Mouse (Mus musculus) stomach, embryonic 16.5 days (tissue): Measurements from ENCODE around the gene Serpina3m. TPM values are rescaled to one million over a fixed set of nuclear protein-coding genes. Genes with fewer than 3 reads are reported as not detected.
"Not testable (repeated sequence)": the region's sequence is repeated elsewhere in the genome, so short reads cannot be mapped to it uniquely, and the experiment has no call there.

ENCODE experiments used
- ATAC-seq: fragments of 200-750 bp; cut with Nextera tagmentation; 2 replicates; pipeline ENCODE4 v1.8.0; 2017; ENCODE audit warnings: moderate number of reproducible peaks, moderate TSS enrichment; ENCODE audit not compliant: insufficient read depth, low FRiP score
- H3K27ac ChIP-seq: fragments of 300-500 bp; sonication (generic); 2 replicates; pipeline ENCODE4 v1.5.1; 2014; ENCODE audit warnings: low read length
- H3K27me3 ChIP-seq: fragments of 300-500 bp; sonication (generic); 2 replicates; pipeline ENCODE4 v1.6.1; 2014; ENCODE audit warnings: low read length, control low read depth, mixed read lengths; ENCODE audit not compliant: control insufficient read depth, insufficient read depth
- H3K36me3 ChIP-seq: fragments of 300-500 bp; sonication (generic); 2 replicates; pipeline ENCODE4 v1.6.1; 2014; ENCODE audit warnings: low read length; ENCODE audit not compliant: control insufficient read depth, insufficient read depth
- H3K4me1 ChIP-seq: fragments of 300-500 bp; sonication (generic); 2 replicates; pipeline ENCODE4 v1.6.1; 2014; ENCODE audit warnings: low read length, control low read depth, mixed read lengths; ENCODE audit not compliant: control insufficient read depth, insufficient read depth
- H3K4me2 ChIP-seq: fragments of 300-500 bp; sonication (generic); 2 replicates; pipeline ENCODE4 v1.6.1; 2014; ENCODE audit warnings: low read depth, low read length, mixed read lengths
- H3K4me3 ChIP-seq: fragments of 300-500 bp; sonication (generic); replicated peaks from 2 replicates; pipeline ENCODE4 v1.5.1; 2014; ENCODE audit warnings: mild to moderate bottlenecking, low read length
- H3K9ac ChIP-seq: fragments of 300-500 bp; sonication (generic); 2 replicates; pipeline ENCODE4 v1.6.1; 2014; ENCODE audit warnings: low read length
- H3K9me3 ChIP-seq: fragments of 300-500 bp; sonication (generic); replicated peaks from 2 replicates; pipeline ENCODE4 v1.6.1; 2016; ENCODE audit warnings: low read length, control low read depth; ENCODE audit not compliant: control insufficient read depth
- WGBS: fragments of 180-500 bp; shearing (Covaris S2); extraction: QIAGEN DNeasy Blood & Tissue Kit; methylation state at CpG from one replicate; pipeline ENCODE4 v1.1.7; 2014; 5-methylcytosine and 5-hydroxymethylcytosine counted together
- polyA plus RNA-seq: library from polyadenylated mRNA; unstranded; fragments of >200 nt; fragmentation: Nextera tagmentation; extraction: Ambion mirVana; gene quantifications from 2 replicates; pipeline ENCODE4 v1.2.1, GENCODE M21; 2015

The Serpina3m gene
- polyA plus RNA-seq, 1 experiment from 2014 or later: not detected

DNA sequence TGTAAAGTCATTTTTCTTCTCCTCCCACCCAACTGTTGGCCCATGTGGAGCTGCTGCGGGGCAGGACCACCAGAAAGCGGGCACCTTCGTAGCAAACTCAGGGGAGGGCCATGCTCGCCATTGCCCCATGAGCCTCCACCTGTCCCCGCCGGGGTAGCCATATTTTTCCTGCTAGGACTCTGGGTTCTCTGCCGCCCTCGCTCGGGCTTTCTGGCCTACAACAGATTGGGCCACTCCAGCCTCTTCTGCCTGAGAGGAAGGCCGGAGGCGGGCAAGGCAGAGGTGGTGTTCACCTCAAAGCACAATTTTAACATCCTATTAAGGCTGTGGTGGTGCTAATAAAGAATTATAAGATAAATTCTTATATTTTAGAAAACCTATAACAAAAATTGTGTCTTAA, 41.6 kb downstream of the Serpina3m start:
- Histone ChIP-seq H3K4me3 (no peak overlapping the region), H3K27me3 (no peaks in the 10 kb centered on the region), H3K27ac (no peak overlapping the region), H3K4me1 (no peaks in the 10 kb centered on the region), H3K9me3 (no peaks in the 10 kb centered on the region), H3K9ac (no peak overlapping the region), H3K4me2 (no peak overlapping the region), H3K36me3 (no peaks in the 10 kb centered on the region)
- WGBS: 91% methylated on average over 11 of the region's 11 CpGs
- no peak for ATAC-seq

DNA sequence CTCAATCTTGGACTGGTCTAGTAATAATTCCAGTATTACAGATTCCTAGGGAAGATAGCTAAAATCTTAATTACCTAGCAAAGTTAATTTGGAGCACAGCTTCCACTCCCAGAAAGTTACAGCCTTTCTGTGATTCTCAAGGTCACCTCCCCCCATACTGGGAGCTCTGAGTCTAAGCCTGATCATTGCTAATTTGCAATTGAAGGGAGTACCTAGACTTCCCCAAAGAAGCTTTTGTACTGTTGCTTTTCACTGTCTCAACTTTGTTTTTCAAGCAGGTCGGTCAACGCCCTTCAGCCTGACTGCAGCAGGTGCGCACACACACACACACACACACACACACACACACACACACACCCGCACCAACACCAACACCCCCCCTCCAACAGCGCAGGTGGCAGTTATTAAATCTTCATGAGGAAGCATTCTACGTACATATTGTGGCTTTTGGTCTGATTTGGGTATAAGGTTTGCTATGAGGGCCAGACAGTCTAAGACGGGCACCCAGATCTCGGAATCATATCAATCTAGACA, 42.9 kb downstream of the Serpina3m start:
- H3K4me1 ChIP-seq, H3K4me3 ChIP-seq, H3K4me2 ChIP-seq, H3K9me3 ChIP-seq, H3K27me3 ChIP-seq, H3K27ac ChIP-seq, ATAC-seq, H3K9ac ChIP-seq, H3K36me3 ChIP-seq: not testable (repeated sequence)
- WGBS: 91% methylated on average over 8 of the region's 8 CpGs

DNA sequence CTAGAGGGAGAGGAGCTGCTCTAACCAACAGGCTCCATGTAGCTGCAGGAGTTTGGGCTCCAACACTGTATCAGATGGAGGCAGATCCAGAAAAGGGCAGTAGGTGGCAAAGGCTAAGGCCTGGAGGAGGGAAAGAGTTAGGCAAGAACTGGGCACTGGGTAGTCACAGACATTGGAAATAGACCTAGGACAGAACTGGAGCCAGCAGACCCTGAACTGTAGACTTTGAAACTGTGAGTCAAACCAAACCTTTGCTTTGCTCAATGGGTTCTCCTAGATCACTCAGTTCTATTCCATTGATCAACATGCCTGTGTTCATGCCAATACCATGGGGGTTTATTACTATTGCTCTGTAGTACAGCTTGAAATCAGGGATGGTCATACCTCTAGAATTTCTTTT, 47.7 kb downstream of the Serpina3m start:
- not testable (repeated sequence) for H3K4me3 ChIP-seq, H3K36me3 ChIP-seq, H3K27ac ChIP-seq, H3K9me3 ChIP-seq, H3K4me1 ChIP-seq, H3K4me2 ChIP-seq, H3K9ac ChIP-seq, ATAC-seq, H3K27me3 ChIP-seq

- H3K9ac ChIP-seq, H3K27ac ChIP-seq, H3K4me3 ChIP-seq, H3K4me2 ChIP-seq, ATAC-seq, H3K4me1 ChIP-seq, H3K9me3 ChIP-seq, H3K27me3 ChIP-seq, H3K36me3 ChIP-seq: not testable (repeated sequence)
- WGBS: 56% methylated on average over 2 of the region's 2 CpGs
Observed at GRCm38 (mm10) chr12:104386878-104387277, 48.6 kb downstream of the Serpina3m start.

GRCm38 (mm10) chr12:104388477-104388876, 50.2 kb downstream of the Serpina3m start:
- Histone ChIP-seq H3K4me2 (no peak overlapping the region), H3K36me3 (no peaks in the 10 kb centered on the region), H3K27me3 (no peaks in the 10 kb centered on the region), H3K4me1 (no peaks in the 10 kb centered on the region), H3K9me3 (no peaks in the 10 kb centered on the region), H3K9ac (no peak overlapping the region), H3K4me3 (no peak overlapping the region), H3K27ac (no peak overlapping the region)
- ATAC-seq: no peak

GRCm38 (mm10) chr12:104391057-104391456, 52.8 kb downstream of the Serpina3m start:
- H3K9ac ChIP-seq, H3K27ac ChIP-seq, ATAC-seq, H3K9me3 ChIP-seq, H3K27me3 ChIP-seq, H3K36me3 ChIP-seq, H3K4me3 ChIP-seq, H3K4me2 ChIP-seq, H3K4me1 ChIP-seq: not testable (repeated sequence)
- WGBS: 78% methylated on average over 1 of the region's 2 CpGs

GRCm38 (mm10) chr12:104403968-104404367, 65.7 kb downstream of the Serpina3m start:
- no peaks in the 10 kb centered on the region for H3K36me3 ChIP-seq
- H3K4me2 ChIP-seq: no peak overlapping the region
- H3K4me3 ChIP-seq: no peak overlapping the region
- 62% methylated on average over 5 of the region's 5 CpGs for WGBS
- no peak overlapping the region for H3K9ac ChIP-seq
- ATAC-seq: no peak
- H3K27me3 ChIP-seq: no peaks in the 10 kb centered on the region
- no peak overlapping the region for H3K27ac ChIP-seq
- H3K9me3 ChIP-seq: no peaks in the 10 kb centered on the region
- no peaks in the 10 kb centered on the region for H3K4me1 ChIP-seq

- 42% methylated on average over 4 of the region's 4 CpGs for WGBS
- no peak within 1 kb of the TSS for H3K4me2 ChIP-seq
Observed at GRCm38 (mm10) chr12:104406454-104406885, 68.2 kb downstream of the Serpina3m start, which contains the start of gene Serpina3n. Gene Serpina3n (plus strand): TSS chr12:104406729.

DNA sequence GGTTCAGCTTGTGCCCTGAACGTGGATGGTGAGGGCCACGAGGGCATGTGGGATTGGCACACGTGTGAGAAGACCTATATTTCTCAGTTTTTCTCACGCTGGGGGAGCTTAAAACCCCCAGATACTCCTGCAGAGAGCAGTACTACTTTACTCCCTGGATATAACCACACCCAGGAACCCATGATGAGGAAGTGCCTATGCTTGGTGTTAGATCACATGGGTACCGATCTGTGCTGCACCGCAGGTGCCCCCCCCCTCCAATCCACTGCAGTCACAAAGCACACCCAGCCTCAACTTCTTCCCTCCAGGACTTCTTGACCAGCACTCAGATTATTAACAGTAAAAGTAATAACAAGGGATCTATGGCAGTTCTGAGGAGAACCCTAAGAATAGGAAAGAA, 74.2 kb downstream of the Serpina3m start:
- Histone ChIP-seq H3K9ac (no peak overlapping the region), H3K4me1 (no peaks in the 10 kb centered on the region; the same call in 1 of the 2 replicates), H3K9me3 (no peaks in the 10 kb centered on the region), H3K36me3 (no peaks in the 10 kb centered on the region), H3K27ac (no peak overlapping the region), H3K27me3 (no peaks in the 10 kb centered on the region), H3K4me2 (no peak overlapping the region), H3K4me3 (no peak overlapping the region)
- no peak for ATAC-seq
- WGBS: 85% methylated on average over 6 of the region's 6 CpGs

More at GRCm38 (mm10) chr12:104406454-104406885, 68.2 kb downstream of the Serpina3m start, which contains the start of gene Serpina3n:
- Histone ChIP-seq H3K9ac (no peak within 1 kb of the TSS), H3K27ac (no peak within 1 kb of the TSS), H3K27me3 (no peaks in the 10 kb centered on the region), H3K36me3 (no peaks in the 10 kb centered on the region), H3K4me1 (no peaks in the 10 kb centered on the region), H3K4me3 (no peak within 1 kb of the TSS), H3K9me3 (no peaks in the 10 kb centered on the region)
- ATAC-seq: no peak
